Mouse (Mus musculus) MEL (cell line): ENCODE results near the gene Ffar1. TPM values are rescaled to one million over a fixed set of nuclear protein-coding genes. Genes with fewer than 3 reads are reported as not detected.

Experiments
- DNase-seq: peaks from one replicate; pipeline ENCODE4 v3.0.0; 2011; ENCODE audit warnings: low read depth, low spot score
- H3K27ac ChIP-seq: 2 replicates; pipeline ENCODE4 v1.5.1; 2012; ENCODE audit warnings: low read depth, mild to moderate bottlenecking, control low read depth, low read length, moderate library complexity; ENCODE audit not compliant: control insufficient read depth
- H3K27me3 ChIP-seq, 2 experiments: fragments of 150-350 bp in 1 of 2; sonication (generic) in 1 of 2; 2 replicates each; pipeline ENCODE4 v1.6.1; 2012; ENCODE audit warnings: low read length in 2 of 2, mild to moderate bottlenecking in 2 of 2, improper control_type of control experiment in 1 of 2, moderate library complexity in 1 of 2; ENCODE audit not compliant: insufficient read depth in 2 of 2, control insufficient read depth in 1 of 2
- H3K36me3 ChIP-seq, 2 experiments: 2 replicates each; pipeline ENCODE4 v1.6.1; 2012 to 2014; ENCODE audit warnings: low read length in 2 of 2, improper control_type of control experiment in 1 of 2, inconsistent platforms in 1 of 2, mild to moderate bottlenecking in 1 of 2; ENCODE audit not compliant: insufficient read depth in 2 of 2, control insufficient read depth in 1 of 2
- H3K4me1 ChIP-seq, 2 experiments: fragments of 150-350 bp in 1 of 2; sonication (generic) in 1 of 2; 2 replicates each; pipeline ENCODE4 v1.6.1; 2012; ENCODE audit warnings: low read length in 2 of 2, improper control_type of control experiment in 1 of 2, mild to moderate bottlenecking in 1 of 2; ENCODE audit not compliant: insufficient read depth in 2 of 2, control insufficient read depth in 1 of 2
- H3K4me3 ChIP-seq, 2 experiments: fragments of 150-350 bp in 1 of 2; sonication (generic) in 1 of 2; 2 replicates each; pipeline ENCODE4 v1.5.1; 2012; ENCODE audit warnings: low read depth in 2 of 2, low read length in 2 of 2, mild to moderate bottlenecking in 2 of 2, moderate library complexity in 2 of 2, control low read depth in 1 of 2, improper control_type of control experiment in 1 of 2; ENCODE audit not compliant: control insufficient read depth in 1 of 2, insufficient read depth in 1 of 2
- H3K79me2 ChIP-seq: 2 replicates; pipeline ENCODE4 v1.6.1; 2012; ENCODE audit warnings: mild to moderate bottlenecking, low read length, moderate library complexity; ENCODE audit not compliant: control insufficient read depth, poor library complexity, insufficient read depth
- H3K9ac ChIP-seq: 2 replicates; pipeline ENCODE4 v1.6.1; 2012; ENCODE audit warnings: low read depth, mild to moderate bottlenecking, control low read depth, low read length, moderate library complexity; ENCODE audit not compliant: control insufficient read depth, poor library complexity, severe bottlenecking
- H3K9me3 ChIP-seq: fragments of 150-350 bp; sonication (generic); replicated peaks from 2 replicates; pipeline ENCODE4 v1.6.1; 2012; ENCODE audit warnings: mild to moderate bottlenecking, low read length, improper control_type of control experiment, moderate library complexity; ENCODE audit not compliant: insufficient read depth
- CHD2 ChIP-seq: IDR thresholded peaks from 2 replicates; pipeline ENCODE4 v1.6.1; 2011; ENCODE audit warnings: low read length, improper control_type of control experiment
- CTCF ChIP-seq, 3 experiments: IDR thresholded peaks in 2 of 3; conservative IDR thresholded peaks in 1 of 3; 2 replicates each; pipeline ENCODE4 v1.5.1; 2011 to 2012; ENCODE audit warnings: low read length in 3 of 3, low read depth in 2 of 3, mild to moderate bottlenecking in 2 of 3, improper control_type of control experiment in 1 of 3, inconsistent platforms in 1 of 3, mixed read lengths in 1 of 3, moderate library complexity in 1 of 3; ENCODE audit not compliant: control insufficient read depth in 1 of 3, insufficient read depth in 1 of 3, poor library complexity in 1 of 3, severe bottlenecking in 1 of 3
- EP300 ChIP-seq, 2 experiments: IDR thresholded peaks; 2 replicates each; pipeline ENCODE4 v1.6.1; 2011; ENCODE audit warnings: improper control_type of control experiment in 2 of 2, low read length in 2 of 2, low read depth in 1 of 2, mild to moderate bottlenecking in 1 of 2
- GABPA ChIP-seq: IDR thresholded peaks from 2 replicates; pipeline ENCODE4 v1.6.1; 2012; ENCODE audit warnings: low read depth, mild to moderate bottlenecking, inconsistent platforms, low read length, improper control_type of control experiment, moderate library complexity
- GATA1 ChIP-seq: IDR thresholded peaks from 2 replicates; pipeline ENCODE4 v1.6.1; 2011; ENCODE audit warnings: low read depth, low read length, improper control_type of control experiment
- HCFC1 ChIP-seq: IDR thresholded peaks from 2 replicates; pipeline ENCODE4 v1.6.1; 2012; ENCODE audit warnings: low read depth, mild to moderate bottlenecking, inconsistent platforms, low read length, improper control_type of control experiment, moderate library complexity
- MAFK ChIP-seq: IDR thresholded peaks from 2 replicates; pipeline ENCODE4 v1.6.1; 2011; ENCODE audit warnings: low read depth, mild to moderate bottlenecking, low read length, improper control_type of control experiment, borderline replicate concordance
- MAX ChIP-seq: IDR thresholded peaks from 2 replicates; pipeline ENCODE4 v1.6.1; 2011; ENCODE audit warnings: low read length, improper control_type of control experiment
- MAZ ChIP-seq: IDR thresholded peaks from 2 replicates; pipeline ENCODE4 v1.6.1; 2012; ENCODE audit warnings: low read depth, mild to moderate bottlenecking, inconsistent platforms, low read length, improper control_type of control experiment
- MEF2A ChIP-seq: IDR thresholded peaks from 2 replicates; pipeline ENCODE4 v1.6.1; 2014; ENCODE audit warnings: low read depth, mild to moderate bottlenecking, inconsistent platforms, low read length, improper control_type of control experiment; ENCODE audit not compliant: poor library complexity, insufficient replicate concordance, severe bottlenecking; ENCODE audit errors: extremely low read depth
- MYC ChIP-seq: IDR thresholded peaks from 2 replicates; pipeline ENCODE4 v1.6.1; 2011; ENCODE audit warnings: low read depth, mild to moderate bottlenecking, low read length, improper control_type of control experiment, moderate library complexity
- NELFE ChIP-seq: IDR thresholded peaks from 2 replicates; pipeline ENCODE4 v1.6.1; 2011; ENCODE audit warnings: low read depth, low read length, improper control_type of control experiment
- RAD21 ChIP-seq: IDR thresholded peaks from 2 replicates; pipeline ENCODE4 v1.6.1; 2011; ENCODE audit warnings: mild to moderate bottlenecking, low read depth, low read length, improper control_type of control experiment
- TAL1 ChIP-seq: IDR thresholded peaks from 2 replicates; pipeline ENCODE4 v1.6.1; 2012; ENCODE audit warnings: mild to moderate bottlenecking, inconsistent platforms, low read length, moderate library complexity, mixed read lengths
- TCF12 ChIP-seq: IDR thresholded peaks from 2 replicates; pipeline ENCODE4 v1.6.1; 2014; ENCODE audit warnings: low read depth, mild to moderate bottlenecking, inconsistent platforms, low read length, improper control_type of control experiment, moderate library complexity
- USF1 ChIP-seq: IDR thresholded peaks from 2 replicates; pipeline ENCODE4 v1.6.1; 2014; ENCODE audit warnings: low read depth, mild to moderate bottlenecking, inconsistent platforms, low read length, improper control_type of control experiment, moderate library complexity
- USF2 ChIP-seq, 2 experiments: IDR thresholded peaks; 2 replicates each; pipeline ENCODE4 v1.6.1; 2011 to 2012; ENCODE audit warnings: improper control_type of control experiment in 2 of 2, low read length in 2 of 2, borderline replicate concordance in 1 of 2, inconsistent platforms in 1 of 2, low read depth in 1 of 2, mild to moderate bottlenecking in 1 of 2; ENCODE audit not compliant: insufficient read depth in 1 of 2
- ZMIZ1 ChIP-seq: IDR thresholded peaks from 2 replicates; pipeline ENCODE4 v1.6.1; 2012; ENCODE audit warnings: low read depth, mild to moderate bottlenecking, inconsistent platforms, low read length, improper control_type of control experiment, moderate library complexity
- polyA plus RNA-seq, 2 experiments: library from polyadenylated mRNA; stranded (reverse) in 1 of 2; unstranded in 1 of 2; fragments of >175 nt in 1 of 2; fragments of >200 nt in 1 of 2; gene quantifications; 2 replicates each; pipeline versions ENCODE4 v1.2.1 to v1.2.4; 2012; ENCODE audit warnings: low replicate concordance in 2 of 2, low read depth in 1 of 2; ENCODE audit not compliant: insufficient read length in 2 of 2, insufficient read depth in 1 of 2, missing spikeins in 1 of 2
- total RNA-seq: library from RNA; depleted of rRNA; stranded (reverse); fragments of 300-350 nt; gene quantifications from 2 replicates; pipeline ENCODE4 v1.2.3, GENCODE M21; 2012

The Ffar1 gene
- total and polyA plus RNA-seq, 3 experiments = not detected

DNA sequence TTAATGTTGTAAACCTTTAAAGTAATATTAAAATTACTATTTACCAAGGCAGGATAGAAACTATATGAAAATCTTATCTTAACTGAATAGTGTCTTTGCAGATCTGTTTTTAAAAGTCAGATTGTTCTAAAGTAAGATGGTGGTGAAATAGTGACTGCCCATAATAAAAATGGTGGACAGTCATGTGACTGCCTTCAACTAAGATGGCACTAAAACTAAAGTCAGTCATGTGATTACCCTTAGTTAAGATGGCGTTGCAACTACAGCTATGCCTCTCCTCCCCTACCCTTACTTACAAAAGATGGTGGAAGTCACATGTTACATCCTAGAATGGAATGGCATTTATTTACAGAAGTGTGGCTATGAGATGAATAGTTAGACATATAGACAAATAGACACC lies 9.9 kb downstream of the Ffar1 start:
- TF ChIP-seq USF1 = peak; percentile 70; the same call in 1 of the 2 replicates
- no peak for TF ChIP-seq NELFE
- no peak for TF ChIP-seq TAL1
- peak in 1 of 2 experiments; percentile 43; a peak in 1 of 4 replicates for TF ChIP-seq USF2 (IDR thresholded peaks at IDR 0.05; ENCODE audit: borderline replicate concordance in 1 of 2, insufficient read depth in 1 of 2, low read depth in 1 of 2, low read length in 2 of 2)
- TF ChIP-seq GABPA = no peak
- no peak for TF ChIP-seq MAZ
- TF ChIP-seq MYC = no peak
- no peak for TF ChIP-seq TCF12
- TF ChIP-seq HCFC1 = no peak
- TF ChIP-seq RAD21 = no peak
- TF ChIP-seq GATA1 = no peak

DNA sequence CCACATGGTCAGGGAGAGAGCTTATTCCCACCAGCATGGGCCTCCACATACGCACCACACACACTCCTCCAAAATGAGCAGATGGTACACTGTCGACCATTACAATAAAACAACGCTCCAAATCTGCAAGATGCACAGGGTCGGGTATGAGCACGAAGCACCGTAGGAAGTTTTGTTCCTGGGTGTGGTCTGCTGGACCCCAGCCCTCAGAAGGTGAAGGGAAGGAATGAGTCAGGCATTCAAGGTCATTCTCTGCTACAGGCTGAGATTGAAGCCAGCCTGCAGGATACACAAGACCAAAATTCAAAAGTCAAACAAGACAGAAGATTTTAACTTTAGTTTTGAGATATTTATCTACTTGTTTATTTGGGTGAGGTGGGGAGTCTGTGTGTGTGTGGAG lies 13.4 kb downstream of the Ffar1 start:
- H3K9me3 ChIP-seq = no peaks in the 10 kb centered on the region
- no peak overlapping the region for H3K4me3 ChIP-seq
- no peak overlapping the region for H3K9ac ChIP-seq
- peaks cover under 1 to 4% of the 10 kb centered on the region in 2 experiments for H3K4me1 ChIP-seq
- TF ChIP-seq USF2 (IDR thresholded peaks at IDR 0.05; ENCODE audit: borderline replicate concordance in 1 of 2, insufficient read depth in 1 of 2, low read depth in 1 of 2, low read length in 2 of 2) (no peak), CHD2 (no peak), MAX (no peak), ZMIZ1 (no peak), EP300 (IDR thresholded peaks at IDR 0.05; ENCODE audit: low read depth in 1 of 2, low read length in 2 of 2) (no peak), GATA1 (no peak), CTCF (IDR thresholded peaks at IDR 0.05 in 2 of 3, conservative IDR thresholded peaks at IDR 0.05 in 1 of 3; ENCODE audit: control insufficient read depth in 1 of 3, insufficient read depth in 1 of 3, low read depth in 2 of 3, low read length in 3 of 3, poor library complexity in 1 of 3, severe bottlenecking in 1 of 3) (no peak), MEF2A (no peak), MAFK (no peak)
- no peak for DNase-seq
- H3K79me2 ChIP-seq = no peaks in the 10 kb centered on the region
- no peak overlapping the region for H3K27ac ChIP-seq
- H3K27me3 ChIP-seq = no peaks in the 10 kb centered on the region; a peak in 1 of 4 replicates
- H3K36me3 ChIP-seq = no peaks in the 10 kb centered on the region

More for the DNA sequence above, 9.9 kb downstream of the Ffar1 start:
- H3K79me2 ChIP-seq = no peaks in the 10 kb centered on the region
- H3K9me3 ChIP-seq = no peaks in the 10 kb centered on the region
- no peak for DNase-seq
- peaks cover 0 to 2% of the 10 kb centered on the region in 2 experiments; a peak in 3 of 4 replicates for H3K4me1 ChIP-seq
- H3K27me3 ChIP-seq = peaks cover 7 to 9% of the 10 kb centered on the region in 2 experiments
- H3K4me3 ChIP-seq = no peak overlapping the region
- no peak overlapping the region for H3K27ac ChIP-seq
- no peaks in the 10 kb centered on the region for H3K36me3 ChIP-seq
- no peak overlapping the region for H3K9ac ChIP-seq
